Mouse (Mus musculus) brain, embryonic 18.5 days (tissue): ENCODE measurements at regions not wholly inside any gene's neighbourhood (a gene's known extent, or its start where the extent isn't known, plus 50 kb on each side); places are given as distances from the start of the nearest gene placed in this dataset.

Source experiments
- DNase-seq: peaks from one replicate; pipeline ENCODE4 v3.0.0-alpha.2; 2012; ENCODE audit warnings: low read depth, low spot score

GRCm38 (mm10) chr15:97461060-97461459 is 214.0 kb upstream of the Amigo2 start:
- no peak for DNase-seq

DNA sequence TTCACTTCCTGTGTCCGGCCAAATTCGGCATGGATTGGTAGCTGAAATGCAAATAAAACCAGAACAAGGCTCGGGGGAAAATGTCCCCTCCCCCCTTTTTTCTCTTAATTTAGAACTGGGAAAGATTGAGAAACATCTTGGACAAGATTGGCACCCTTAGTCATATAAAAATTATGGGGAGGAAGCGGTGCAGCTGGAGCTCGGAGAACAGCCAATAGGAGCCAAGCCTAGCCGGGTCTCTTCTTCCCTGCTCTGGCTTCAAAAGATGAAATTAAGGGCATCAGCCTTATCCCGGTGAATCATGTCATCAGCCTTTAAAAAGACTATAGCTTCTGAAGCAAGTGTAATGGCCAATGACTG is 213.3 kb upstream of the Amigo2 start:
- no peak for DNase-seq

DNA sequence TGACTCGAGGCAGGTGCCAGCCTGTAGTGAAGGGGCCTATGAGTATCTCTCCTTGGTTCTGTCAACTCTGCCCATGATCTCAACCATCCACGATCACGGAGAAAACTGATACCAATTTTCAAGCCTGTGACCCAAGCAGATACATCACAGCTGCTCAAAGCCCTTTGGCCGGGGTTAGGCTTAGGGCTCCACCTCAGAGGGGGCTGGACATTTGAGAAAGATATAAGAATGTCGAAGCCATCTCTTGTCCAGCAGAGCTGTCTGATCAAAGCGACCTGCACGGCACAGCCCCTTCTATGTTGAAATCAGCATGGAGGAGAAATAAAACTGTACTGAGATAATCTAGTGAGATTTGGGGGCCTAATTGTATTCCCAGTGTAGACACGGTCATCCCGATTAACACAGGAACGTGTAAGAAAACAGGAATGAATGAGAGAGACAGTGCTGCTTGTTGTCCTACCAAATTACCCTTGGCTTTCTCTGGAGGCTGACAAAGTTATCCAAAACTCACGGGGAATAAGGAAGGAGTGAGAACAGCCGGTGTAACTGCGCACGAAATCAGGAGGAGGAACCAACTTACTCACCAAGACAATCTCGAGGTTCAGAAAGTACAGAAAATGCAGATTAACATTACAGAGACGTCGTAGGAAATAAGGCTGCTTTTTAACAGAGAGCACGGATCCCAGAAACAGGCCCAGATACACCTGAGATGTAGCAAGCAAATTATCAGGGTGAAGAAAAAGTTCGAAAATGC is 212.7 kb upstream of the Amigo2 start:
- DNase-seq, result no peak

DNA sequence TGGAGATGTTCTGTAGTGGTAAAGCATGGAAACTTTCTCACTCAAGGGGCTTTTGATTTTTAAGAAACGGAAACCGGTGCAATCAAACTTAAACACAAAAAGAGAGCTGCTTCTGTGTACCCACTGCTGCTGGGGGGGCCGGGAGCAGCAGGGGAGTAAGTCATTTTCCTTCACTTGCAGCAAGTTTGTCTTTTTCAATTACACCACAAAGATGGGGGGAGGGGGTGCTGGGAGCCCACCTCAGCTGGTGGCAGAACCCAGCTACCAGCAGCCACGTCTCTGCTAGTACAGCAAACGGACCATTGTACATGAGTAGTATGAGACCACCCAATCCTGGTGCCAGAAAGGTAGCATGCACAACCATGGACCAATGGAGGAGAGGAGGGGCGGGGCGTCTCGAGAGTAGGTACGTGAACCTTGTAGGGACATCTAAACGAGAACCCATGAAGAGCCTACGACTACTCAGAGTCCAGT is 211.7 kb upstream of the Amigo2 start:
- DNase-seq, result no peak

DNA sequence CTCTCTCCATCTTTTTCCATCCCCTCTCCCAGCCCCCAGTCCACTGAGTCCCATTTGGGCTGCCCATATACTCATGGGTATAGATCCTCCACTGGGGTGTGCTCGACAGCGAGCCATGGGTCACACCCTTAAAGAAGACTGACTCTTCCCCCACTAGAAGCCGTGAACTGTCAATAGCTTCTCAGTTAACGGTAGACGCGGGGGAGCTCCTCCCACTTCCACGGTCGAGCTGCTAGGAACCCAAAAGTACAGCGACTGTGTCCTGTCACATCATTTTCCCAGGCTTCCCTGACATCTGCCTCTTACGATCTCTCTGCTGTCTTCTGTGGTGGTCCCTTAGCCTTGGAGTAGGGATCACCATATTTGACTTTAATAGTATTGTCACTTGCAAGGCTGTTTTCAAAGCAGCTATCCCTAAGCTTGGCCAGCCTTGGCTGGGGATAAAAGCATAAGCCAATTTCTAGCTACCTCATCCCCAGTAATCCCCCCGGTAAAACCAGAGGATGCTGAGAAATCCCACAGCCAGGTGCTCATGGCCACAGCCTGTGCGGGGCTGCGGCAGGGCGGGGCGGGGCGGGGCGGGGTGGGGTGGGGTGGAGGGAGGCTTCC is 211.2 kb upstream of the Amigo2 start:
- DNase-seq, result no peak

- DNase-seq, result no peak
Observed at GRCm38 (mm10) chr15:97457468-97457867, 210.4 kb upstream of the Amigo2 start.

DNA sequence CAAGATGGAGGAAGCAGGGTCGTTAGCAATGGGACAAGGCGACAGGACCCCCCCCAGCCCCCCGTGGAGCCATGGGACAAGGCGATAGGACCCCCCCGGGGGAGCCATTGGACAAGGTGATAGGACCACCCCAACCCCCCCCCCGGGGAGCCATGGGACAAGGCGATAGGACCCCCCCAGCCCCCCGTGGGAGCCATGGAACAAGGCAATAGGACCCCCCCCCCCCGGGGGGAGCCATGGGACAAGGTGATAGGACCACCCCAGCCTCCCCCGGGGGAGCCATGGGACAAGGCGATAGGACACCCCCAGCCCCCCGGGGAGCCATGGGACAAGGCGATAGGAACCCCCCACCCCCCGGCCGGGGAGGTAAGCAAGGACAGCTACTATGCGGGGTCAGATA is 209.9 kb upstream of the Amigo2 start:
- DNase-seq, result no peak

DNA sequence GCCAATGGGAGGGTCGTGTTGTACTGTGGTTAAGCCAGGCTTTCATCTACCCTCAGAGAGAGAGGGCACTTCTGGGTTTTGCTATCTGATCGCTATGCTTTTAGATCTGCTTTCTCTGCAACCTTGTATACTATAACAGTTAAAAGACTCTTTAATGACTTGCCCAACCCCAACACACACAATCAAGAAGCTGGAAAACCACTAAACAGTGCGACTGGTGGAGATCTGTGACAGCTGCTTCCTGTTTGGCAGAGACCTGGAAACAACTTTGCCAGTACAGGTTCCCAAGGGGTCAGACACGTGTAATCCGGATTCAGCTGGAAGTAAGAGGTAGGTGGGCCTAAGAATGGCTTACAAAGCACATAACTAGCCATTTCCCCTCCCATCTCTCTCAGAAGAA is 208.6 kb upstream of the Amigo2 start:
- no peak for DNase-seq

DNA sequence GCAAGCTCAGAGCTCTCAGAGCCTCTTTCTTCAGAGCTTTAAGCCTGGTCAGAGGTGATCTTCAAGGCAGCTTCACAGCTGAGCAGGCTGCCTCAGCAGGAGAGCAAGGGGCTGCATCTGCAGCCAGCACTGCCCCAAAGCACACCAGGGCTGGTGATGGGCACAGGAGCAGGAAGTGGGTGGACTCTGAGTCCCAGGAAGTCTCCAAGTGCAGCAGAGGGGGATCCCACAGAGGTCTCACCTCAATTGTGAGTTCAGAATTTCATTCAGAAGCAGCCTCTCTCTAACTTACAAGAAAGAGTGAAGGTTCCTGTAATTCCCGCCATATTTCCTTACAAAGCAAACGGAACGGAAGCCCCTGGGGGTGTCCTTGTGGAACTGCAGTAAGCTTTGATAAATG is 202.6 kb upstream of the Amigo2 start:
- no peak for DNase-seq

DNA sequence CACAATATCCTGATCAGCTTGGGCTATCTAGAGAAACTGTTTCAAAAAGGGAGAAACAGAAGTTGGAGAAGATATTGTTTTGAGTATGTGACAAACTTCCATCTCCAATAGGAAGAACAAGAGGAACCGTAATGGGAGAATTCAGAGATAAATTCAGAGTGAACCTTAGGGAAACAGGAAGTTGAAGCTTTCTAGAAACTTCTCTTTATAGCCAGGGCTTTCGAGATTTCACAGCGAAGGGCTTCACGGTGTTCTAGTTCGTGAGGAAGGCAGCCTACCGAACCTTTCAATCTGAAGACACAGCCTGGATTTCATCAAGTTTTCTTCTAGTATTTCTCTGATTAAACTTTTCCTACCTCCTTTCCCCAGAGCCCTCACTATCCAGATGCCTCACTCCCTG is 201.9 kb upstream of the Amigo2 start:
- no peak for DNase-seq

DNA sequence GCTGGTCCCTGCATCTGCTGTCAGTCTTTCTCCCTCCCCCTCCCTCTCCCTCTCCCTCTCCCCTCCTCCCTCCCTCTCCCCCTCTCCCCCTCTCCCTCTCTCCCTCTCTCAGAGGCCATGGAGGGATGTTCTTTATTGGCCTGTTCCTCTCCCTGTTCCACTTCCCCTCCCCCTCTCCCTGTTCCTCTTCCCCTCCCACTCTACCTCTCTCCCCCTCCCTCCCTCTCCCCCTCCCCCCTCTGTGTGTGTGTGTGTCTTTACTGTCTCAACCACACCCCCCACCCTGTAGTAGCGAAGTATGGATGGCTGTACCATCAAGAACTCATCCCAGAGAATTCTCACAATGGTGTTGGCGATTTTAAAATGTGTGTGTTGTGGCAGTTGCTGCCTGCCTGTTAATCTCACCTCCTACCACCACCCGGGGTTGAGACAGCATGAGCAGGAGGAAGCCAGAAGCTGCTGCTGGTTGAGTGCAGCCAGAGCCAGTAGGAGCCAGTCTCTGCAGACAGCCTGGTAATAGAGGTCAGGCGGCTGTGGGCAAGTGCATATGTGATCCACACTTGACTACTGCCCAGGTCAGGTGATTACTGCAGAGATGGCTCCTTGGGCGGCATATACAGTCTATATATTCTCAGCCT is 201.3 kb upstream of the Amigo2 start:
- no peak for DNase-seq

DNA sequence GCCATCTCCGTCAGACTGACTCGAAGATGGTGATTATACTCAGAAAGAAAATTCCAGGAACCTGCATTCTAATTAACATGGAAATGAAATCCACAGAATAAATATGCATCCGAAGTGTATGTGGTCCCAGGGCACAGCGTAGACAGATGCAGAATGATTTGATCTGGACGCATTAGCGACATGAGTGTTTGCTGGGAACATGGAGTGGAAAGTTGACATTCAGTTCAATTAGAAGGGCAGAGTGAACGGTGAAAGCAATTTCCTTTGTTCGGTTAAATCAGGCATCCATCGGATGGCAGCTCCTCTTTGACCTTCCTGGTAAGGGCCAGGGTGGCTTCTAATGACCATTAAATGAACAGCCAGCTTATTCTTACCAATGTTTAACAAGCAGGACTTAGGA is 199.1 kb upstream of the Amigo2 start:
- DNase-seq, result no peak

GRCm38 (mm10) chr15:97438235-97438760 is 191.2 kb upstream of the Amigo2 start:
- no peak for DNase-seq
